Mouse (Mus musculus): ENCODE measurements at regions not wholly inside any gene's neighbourhood (a gene's known extent, or its start where the extent isn't known, plus 50 kb on each side); places are given as distances from the start of the nearest gene placed in this dataset.

GRCm38 (mm10) chr9:101546213-101546832 lies 294.7 kb upstream of the Ppp2r3a start:
- H3K4me1 ChIP-seq (ENCODE audit: control insufficient read depth, insufficient read depth, low read length): no peaks in the 10 kb centered on the region
- H3K9me3 ChIP-seq (replicated peaks; ENCODE audit: control insufficient read depth, insufficient read depth, low read length, poor library complexity, severe bottlenecking): no peaks in the 10 kb centered on the region
- H3K27me3 ChIP-seq (ENCODE audit: control insufficient read depth, insufficient read depth, low read length, poor library complexity, severe bottlenecking): no peaks in the 10 kb centered on the region
- no peak overlapping the region for H3K27ac ChIP-seq (ENCODE audit: insufficient read depth, low read length)
- no peaks in the 10 kb centered on the region for H3K36me3 ChIP-seq (ENCODE audit: control insufficient read depth, insufficient read depth, low read length, poor library complexity, severe bottlenecking)
- H3K4me3 ChIP-seq (ENCODE audit: low read depth, low read length): no peak overlapping the region
- no peak for TF ChIP-seq EP300 (IDR thresholded peaks at IDR 0.05; ENCODE audit: insufficient read depth, low read depth, low read length)
- no peak overlapping the region for H3K9ac ChIP-seq (ENCODE audit: low read depth, poor library complexity, severe bottlenecking)

- H3K27me3 ChIP-seq (ENCODE audit: control insufficient read depth, insufficient read depth, low read length, poor library complexity, severe bottlenecking): no peaks in the 10 kb centered on the region
- H3K9ac ChIP-seq (ENCODE audit: low read depth, poor library complexity, severe bottlenecking): no peak overlapping the region
- H3K36me3 ChIP-seq (ENCODE audit: control insufficient read depth, insufficient read depth, low read length, poor library complexity, severe bottlenecking): no peaks in the 10 kb centered on the region
- no peak overlapping the region for H3K27ac ChIP-seq (ENCODE audit: insufficient read depth, low read length)
- no peak for TF ChIP-seq EP300 (IDR thresholded peaks at IDR 0.05; ENCODE audit: insufficient read depth, low read depth, low read length)
- TF ChIP-seq POLR2A (IDR thresholded peaks at IDR 0.05; ENCODE audit: insufficient read depth, low read length): no peak
- no peak for TF ChIP-seq CTCF (IDR thresholded peaks at IDR 0.05; ENCODE audit: low read depth, low read length)
- no peak overlapping the region for H3K4me3 ChIP-seq (ENCODE audit: low read depth, low read length)
- peaks cover 3% of the 10 kb centered on the region; the same call in 1 of the 2 replicates for H3K9me3 ChIP-seq (replicated peaks; ENCODE audit: control insufficient read depth, insufficient read depth, low read length, poor library complexity, severe bottlenecking)
- no peaks in the 10 kb centered on the region for H3K4me1 ChIP-seq (ENCODE audit: control insufficient read depth, insufficient read depth, low read length)
These were observed 266.5 kb upstream of the Ppp2r3a start for GRCm38 (mm10) chr9:101518137-101518536.

GRCm38 (mm10) chr9:101510807-101511206 lies 259.2 kb upstream of the Ppp2r3a start:
- Histone ChIP-seq H3K9ac (ENCODE audit: low read depth, poor library complexity, severe bottlenecking) (no peak overlapping the region), H3K27ac (ENCODE audit: insufficient read depth, low read length) (no peak overlapping the region), H3K9me3 (replicated peaks; ENCODE audit: control insufficient read depth, insufficient read depth, low read length, poor library complexity, severe bottlenecking) (peaks cover 3% of the 10 kb centered on the region; the same call in 1 of the 2 replicates), H3K4me3 (ENCODE audit: low read depth, low read length) (no peak overlapping the region), H3K27me3 (ENCODE audit: control insufficient read depth, insufficient read depth, low read length, poor library complexity, severe bottlenecking) (no peaks in the 10 kb centered on the region), H3K36me3 (ENCODE audit: control insufficient read depth, insufficient read depth, low read length, poor library complexity, severe bottlenecking) (no peaks in the 10 kb centered on the region), H3K4me1 (ENCODE audit: control insufficient read depth, insufficient read depth, low read length) (no peaks in the 10 kb centered on the region)
- TF ChIP-seq CTCF (IDR thresholded peaks at IDR 0.05; ENCODE audit: low read depth, low read length) (no peak), POLR2A (IDR thresholded peaks at IDR 0.05; ENCODE audit: insufficient read depth, low read length) (no peak), EP300 (IDR thresholded peaks at IDR 0.05; ENCODE audit: insufficient read depth, low read depth, low read length) (no peak)

- no peaks in the 10 kb centered on the region for H3K36me3 ChIP-seq (ENCODE audit: control insufficient read depth, insufficient read depth, low read length, poor library complexity, severe bottlenecking)
- no peak overlapping the region for H3K4me3 ChIP-seq (ENCODE audit: low read depth, low read length)
- H3K27ac ChIP-seq (ENCODE audit: insufficient read depth, low read length): no peak overlapping the region
- TF ChIP-seq CTCF (IDR thresholded peaks at IDR 0.05; ENCODE audit: low read depth, low read length) (no peak), POLR2A (IDR thresholded peaks at IDR 0.05; ENCODE audit: insufficient read depth, low read length) (no peak), EP300 (IDR thresholded peaks at IDR 0.05; ENCODE audit: insufficient read depth, low read depth, low read length) (no peak)
- H3K9me3 ChIP-seq (replicated peaks; ENCODE audit: control insufficient read depth, insufficient read depth, low read length, poor library complexity, severe bottlenecking): peaks cover 3% of the 10 kb centered on the region; the same call in 1 of the 2 replicates
- H3K4me1 ChIP-seq (ENCODE audit: control insufficient read depth, insufficient read depth, low read length): no peaks in the 10 kb centered on the region
- no peaks in the 10 kb centered on the region for H3K27me3 ChIP-seq (ENCODE audit: control insufficient read depth, insufficient read depth, low read length, poor library complexity, severe bottlenecking)
- no peak overlapping the region for H3K9ac ChIP-seq (ENCODE audit: low read depth, poor library complexity, severe bottlenecking)
These were observed 257.6 kb upstream of the Ppp2r3a start for GRCm38 (mm10) chr9:101509196-101509595.

GRCm38 (mm10) chr9:101507023-101507690 lies 255.6 kb upstream of the Ppp2r3a start:
- Histone ChIP-seq H3K9ac (ENCODE audit: low read depth, poor library complexity, severe bottlenecking) (no peak overlapping the region), H3K27me3 (ENCODE audit: control insufficient read depth, insufficient read depth, low read length, poor library complexity, severe bottlenecking) (no peaks in the 10 kb centered on the region), H3K4me1 (ENCODE audit: control insufficient read depth, insufficient read depth, low read length) (no peaks in the 10 kb centered on the region), H3K4me3 (ENCODE audit: low read depth, low read length) (no peak overlapping the region), H3K36me3 (ENCODE audit: control insufficient read depth, insufficient read depth, low read length, poor library complexity, severe bottlenecking) (no peaks in the 10 kb centered on the region), H3K27ac (ENCODE audit: insufficient read depth, low read length) (no peak overlapping the region), H3K9me3 (replicated peaks; ENCODE audit: control insufficient read depth, insufficient read depth, low read length, poor library complexity, severe bottlenecking) (no peaks in the 10 kb centered on the region)
- TF ChIP-seq EP300 (IDR thresholded peaks at IDR 0.05; ENCODE audit: insufficient read depth, low read depth, low read length) (no peak), CTCF (IDR thresholded peaks at IDR 0.05; ENCODE audit: low read depth, low read length) (no peak), POLR2A (IDR thresholded peaks at IDR 0.05; ENCODE audit: insufficient read depth, low read length) (no peak)

- Histone ChIP-seq H3K4me1 (ENCODE audit: control insufficient read depth, insufficient read depth, low read length) (no peaks in the 10 kb centered on the region), H3K36me3 (ENCODE audit: control insufficient read depth, insufficient read depth, low read length, poor library complexity, severe bottlenecking) (no peaks in the 10 kb centered on the region), H3K4me3 (ENCODE audit: low read depth, low read length) (no peak overlapping the region), H3K9ac (ENCODE audit: low read depth, poor library complexity, severe bottlenecking) (no peak overlapping the region), H3K9me3 (replicated peaks; ENCODE audit: control insufficient read depth, insufficient read depth, low read length, poor library complexity, severe bottlenecking) (no peaks in the 10 kb centered on the region), H3K27ac (ENCODE audit: insufficient read depth, low read length) (no peak overlapping the region), H3K27me3 (ENCODE audit: control insufficient read depth, insufficient read depth, low read length, poor library complexity, severe bottlenecking) (no peaks in the 10 kb centered on the region; the same call in 1 of the 2 replicates)
- no peak for TF ChIP-seq CTCF (IDR thresholded peaks at IDR 0.05; ENCODE audit: low read depth, low read length)
- TF ChIP-seq POLR2A (IDR thresholded peaks at IDR 0.05; ENCODE audit: insufficient read depth, low read length): no peak
- TF ChIP-seq EP300 (IDR thresholded peaks at IDR 0.05; ENCODE audit: insufficient read depth, low read depth, low read length): no peak
These were observed 250.3 kb upstream of the Ppp2r3a start for GRCm38 (mm10) chr9:101501706-101502465.

Data from ES-Bruce4 (cell line).